Mouse (Mus musculus): ENCODE measurements around the gene Ddx41.

- no peak for TF ChIP-seq CTCF (IDR thresholded peaks at IDR 0.05; ENCODE audit: low read depth, low read length)
- TF ChIP-seq POLR2A (IDR thresholded peaks at IDR 0.05; ENCODE audit: insufficient read depth, low read length) = no peak
Observed at GRCm38 (mm10) chr13:55496661-55497060, 39.8 kb downstream of the Ddx41 start.
